Mouse (Mus musculus) induced T-regulatory cell, adult 2 months (primary cell): ENCODE measurements around the gene Gfi1b.

Experiments used
- DNase-seq: peaks from one replicate; pipeline ENCODE4 v3.0.0-alpha.2; 2012; ENCODE audit warnings: low read depth

Gfi1b gene

DNA sequence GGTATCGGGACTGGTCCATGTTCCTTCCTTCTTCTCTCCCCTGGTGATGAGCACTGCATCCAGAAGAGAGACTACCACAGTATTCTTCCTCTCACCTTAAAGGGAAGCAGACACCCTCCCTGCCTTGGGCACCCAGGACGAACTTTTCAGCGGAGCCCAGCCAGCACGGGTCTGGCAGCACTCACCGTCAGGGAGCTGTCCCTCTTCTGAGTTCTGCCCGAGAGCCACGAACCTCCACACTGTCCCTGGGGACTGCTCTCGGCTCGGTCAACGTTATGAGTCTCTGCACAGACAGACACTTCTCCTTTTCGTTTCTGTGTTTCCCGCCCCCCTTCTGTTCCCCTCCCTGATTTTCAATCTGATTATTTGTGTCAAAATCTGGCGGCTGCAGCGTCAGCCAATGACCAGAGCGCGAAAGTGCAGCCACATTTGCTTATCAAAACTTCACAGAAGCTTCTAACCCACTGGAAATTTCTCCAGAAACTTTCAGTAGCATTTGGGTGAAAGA lies at the start of gene Gfi1b:
Gfi1b (minus strand) TSS at position 319 of the 508 bp plus-strand sequence.
- no peak for DNase-seq

DNA sequence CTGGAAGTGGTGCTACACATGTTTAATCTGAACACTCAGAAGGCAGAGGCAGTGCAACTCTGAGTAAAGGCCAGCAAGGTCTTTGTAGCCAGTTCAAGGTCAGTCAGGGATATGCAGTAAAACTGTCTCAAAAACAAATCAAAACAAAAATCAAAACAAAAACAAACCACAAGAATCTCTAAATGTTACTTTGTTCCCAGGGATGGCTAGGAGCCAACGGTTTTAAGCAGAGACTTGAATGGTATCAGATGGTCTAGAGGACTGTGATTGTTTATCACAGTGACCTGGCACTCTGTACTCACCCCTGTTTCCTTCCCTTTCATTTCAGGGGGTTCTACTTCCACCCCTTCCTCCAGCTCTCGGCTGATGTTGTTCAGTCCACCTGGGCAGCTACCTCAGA lies 49.7 kb upstream of the Gfi1b start:
- DNase-seq = no peak

DNA sequence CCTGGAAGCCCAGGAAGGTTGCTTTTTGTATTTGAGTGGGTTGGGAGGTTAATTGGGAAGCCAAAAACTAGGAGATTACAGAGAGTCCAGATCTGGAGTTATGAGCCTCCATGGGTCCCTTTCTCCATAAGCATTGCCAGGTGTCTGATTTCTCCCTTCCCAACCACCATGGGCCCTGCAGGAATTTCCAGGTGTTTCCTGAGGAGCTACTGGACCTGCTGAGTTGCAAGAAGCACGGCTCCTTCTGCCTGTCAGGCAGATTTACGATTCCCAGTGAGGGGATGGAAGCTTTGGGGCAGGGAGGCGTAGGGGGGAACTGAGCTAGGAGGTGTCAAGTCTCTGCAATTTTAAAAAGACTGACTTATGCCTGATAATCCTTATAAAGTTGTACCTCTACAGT lies 44.0 kb upstream of the Gfi1b start:
- DNase-seq = no peak

GRCm38 (mm10) chr2:28662891-28663290 lies 41.1 kb upstream of the Gfi1b start:
- DNase-seq = no peak

GRCm38 (mm10) chr2:28656216-28656615 lies 34.4 kb upstream of the Gfi1b start:
- DNase-seq = no peak

- DNase-seq = peak; percentile 50
Observed at GRCm38 (mm10) chr2:28654295-28654694, 32.5 kb upstream of the Gfi1b start.

DNA sequence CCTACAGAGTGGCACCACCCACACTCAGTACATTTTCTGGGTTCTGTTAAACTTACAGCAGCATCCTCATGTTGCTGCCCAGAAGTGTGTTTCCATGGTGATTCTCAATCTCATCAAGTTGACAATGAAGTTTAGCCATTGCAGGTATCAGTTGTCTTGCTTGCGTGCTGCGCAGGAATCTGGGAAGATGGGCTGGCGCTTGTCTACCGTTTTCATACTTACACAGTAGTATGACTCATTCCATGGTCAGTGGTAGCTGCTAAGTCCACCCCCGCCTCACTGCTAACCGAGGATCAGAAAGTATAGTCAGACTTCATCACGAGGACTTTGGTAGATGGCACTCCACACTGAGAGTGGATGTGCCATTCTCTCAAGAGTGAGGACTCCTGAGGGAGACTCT lies 31.6 kb upstream of the Gfi1b start:
- no peak for DNase-seq

- no peak for DNase-seq
Observed at GRCm38 (mm10) chr2:28650526-28650925, 28.7 kb upstream of the Gfi1b start.

DNA sequence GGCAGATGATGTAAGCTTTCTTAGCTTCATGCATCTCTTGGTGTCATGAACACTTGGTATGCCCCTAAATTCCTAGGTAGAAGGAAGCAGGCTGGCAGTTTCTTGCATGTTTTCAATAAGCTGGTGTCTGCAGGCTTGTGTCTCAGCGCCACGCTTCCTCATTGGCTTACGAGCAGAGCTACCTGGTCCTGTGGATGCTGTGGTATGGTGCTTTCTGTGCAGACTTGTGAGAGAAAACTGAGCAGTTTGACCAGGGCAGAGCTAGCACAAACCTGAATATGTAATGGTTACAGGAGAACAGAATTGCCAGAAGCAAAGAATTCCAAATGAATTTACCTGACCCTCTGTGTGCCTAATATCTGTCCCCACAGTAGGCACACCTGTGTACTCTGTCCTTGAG lies 21.3 kb upstream of the Gfi1b start:
- DNase-seq = no peak

GRCm38 (mm10) chr2:28641435-28641941 lies 19.7 kb upstream of the Gfi1b start:
- peak; percentile 46 for DNase-seq

DNA sequence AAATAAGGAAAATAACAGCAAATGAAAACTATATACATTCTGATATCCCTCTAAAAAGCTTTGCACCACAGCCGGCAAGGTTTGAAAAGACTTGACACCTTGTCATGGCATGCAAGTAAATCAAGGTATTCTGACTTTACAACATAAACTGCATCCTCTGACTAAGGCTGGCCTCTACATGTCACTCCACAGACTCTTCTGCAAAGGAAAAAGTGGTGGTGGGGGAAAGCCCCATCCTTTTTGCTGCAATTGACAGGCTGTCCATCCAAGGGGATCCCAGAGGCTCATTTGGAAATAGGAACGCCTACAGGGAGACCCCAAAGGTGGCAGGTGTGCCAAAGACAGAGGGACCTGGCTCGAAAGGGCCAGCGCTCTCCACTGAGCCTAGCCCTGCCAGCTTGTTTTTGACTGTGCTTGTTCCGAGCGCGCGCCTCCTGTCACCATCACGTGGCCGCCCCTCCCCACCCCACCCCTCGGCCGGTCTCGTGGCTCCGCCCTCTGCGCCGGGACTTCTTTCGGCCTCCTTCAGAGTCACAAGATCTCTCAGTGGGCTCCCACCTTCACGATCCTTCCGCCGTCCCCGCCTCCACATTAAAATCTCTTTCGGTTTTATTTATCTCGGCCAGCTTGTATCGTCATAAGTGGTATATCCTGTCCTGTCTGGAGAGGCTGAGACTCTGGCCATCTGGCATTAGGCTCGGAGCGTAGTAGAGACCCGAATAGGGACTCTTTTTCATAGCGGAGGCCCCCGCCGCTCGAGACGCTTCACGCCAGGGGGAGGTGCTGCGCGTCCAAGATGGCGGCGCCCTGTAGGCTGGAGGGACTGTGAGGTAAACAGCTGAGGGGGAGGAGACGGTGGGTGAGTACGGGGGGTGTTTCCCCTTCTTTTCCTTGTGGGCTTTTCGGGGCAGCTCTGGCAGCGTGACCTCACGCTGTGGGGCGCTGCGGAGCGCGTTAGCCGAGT lies 19.0 kb upstream of the Gfi1b start, which contains the start of gene Tsc1:
Tsc1 (plus strand) TSS at position 768 of the 964 bp plus-strand sequence.
- peak; percentile 98 for DNase-seq

- peak; percentile 71 for DNase-seq
Observed at GRCm38 (mm10) chr2:28639794-28640193, 18.0 kb upstream of the Gfi1b start.

- peak; percentile 12 for DNase-seq
Observed at GRCm38 (mm10) chr2:28638886-28639285, 17.1 kb upstream of the Gfi1b start.

- DNase-seq = peak; percentile 19
Observed at GRCm38 (mm10) chr2:28638352-28638751, 16.6 kb upstream of the Gfi1b start.

DNA sequence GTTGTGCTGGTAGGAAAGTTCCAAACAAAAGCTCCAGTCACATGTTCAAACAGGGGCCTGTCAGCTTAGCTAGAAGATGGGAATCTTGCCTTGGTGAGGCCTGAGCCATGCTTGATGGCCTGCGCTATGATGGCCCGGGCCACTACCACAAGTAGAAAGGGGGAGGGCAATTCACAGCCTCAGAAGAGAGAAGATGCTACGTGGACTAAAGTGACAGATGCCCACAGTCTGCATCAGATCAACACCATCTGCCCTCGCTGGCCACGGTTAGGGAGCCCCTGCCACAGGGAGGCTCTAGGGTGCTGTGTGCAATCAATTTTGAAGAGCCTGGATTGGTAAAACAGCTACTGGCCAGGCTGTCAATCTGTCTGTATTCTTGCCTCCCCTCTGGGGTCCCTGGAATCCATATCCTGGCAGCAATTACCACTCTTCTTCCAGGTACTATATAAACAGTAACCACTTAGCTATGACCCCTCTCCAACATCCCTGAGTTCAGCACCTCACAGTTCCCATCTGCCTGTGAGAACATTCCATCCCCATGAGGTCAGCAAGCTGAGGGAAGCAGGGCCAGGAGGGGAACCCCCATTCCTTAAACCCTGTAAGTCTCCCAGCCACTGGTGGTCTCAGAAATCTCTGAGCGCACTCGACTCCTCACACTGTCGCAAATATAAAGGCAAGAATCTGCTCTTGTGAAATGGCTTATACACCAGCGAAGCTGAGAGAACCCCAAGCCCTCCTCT lies 15.5 kb upstream of the Gfi1b start:
- DNase-seq = no peak

DNA sequence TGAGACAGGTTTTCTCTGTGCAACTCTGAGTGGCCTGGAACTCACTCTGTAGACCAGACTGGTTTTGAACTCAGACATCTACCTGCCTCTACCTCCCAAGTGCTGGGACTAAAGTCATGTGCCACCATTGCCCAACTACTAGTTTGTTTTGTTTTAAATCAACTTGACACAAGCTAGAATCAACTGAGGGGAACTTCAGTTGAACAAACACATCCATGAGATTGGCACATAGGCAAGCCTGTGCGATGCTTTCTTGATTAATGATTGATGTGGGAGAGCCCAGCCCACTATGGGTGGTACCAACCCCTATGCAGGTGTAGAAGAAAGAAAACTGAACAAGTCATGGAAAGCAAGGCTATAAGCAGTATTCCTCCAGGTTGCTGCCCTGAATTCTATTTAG lies 13.4 kb upstream of the Gfi1b start:
- no peak for DNase-seq

DNA sequence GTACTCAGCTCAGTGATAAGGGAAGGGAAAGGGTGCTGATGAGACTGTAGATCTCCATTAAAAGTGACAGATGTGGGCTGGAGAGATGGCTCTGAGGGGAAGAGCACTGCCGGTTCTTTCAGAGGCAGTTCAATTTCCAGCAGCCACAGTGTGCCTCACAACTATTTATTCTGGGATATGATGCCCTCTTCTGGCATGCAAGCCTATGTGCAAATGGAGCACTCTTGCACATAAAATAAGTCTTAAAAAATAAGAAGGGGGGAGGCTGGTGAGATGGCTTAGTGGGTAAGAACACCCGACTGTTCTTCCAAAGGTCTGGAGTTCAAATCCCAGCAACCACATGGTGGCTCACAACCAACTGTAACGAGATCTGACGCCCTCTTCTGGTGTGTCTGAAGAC lies 11.4 kb upstream of the Gfi1b start:
- DNase-seq = no peak

GRCm38 (mm10) chr2:28632626-28633025 lies 10.8 kb upstream of the Gfi1b start:
- no peak for DNase-seq

- DNase-seq = no peak
Observed at GRCm38 (mm10) chr2:28629911-28630381, 8.2 kb upstream of the Gfi1b start.

DNA sequence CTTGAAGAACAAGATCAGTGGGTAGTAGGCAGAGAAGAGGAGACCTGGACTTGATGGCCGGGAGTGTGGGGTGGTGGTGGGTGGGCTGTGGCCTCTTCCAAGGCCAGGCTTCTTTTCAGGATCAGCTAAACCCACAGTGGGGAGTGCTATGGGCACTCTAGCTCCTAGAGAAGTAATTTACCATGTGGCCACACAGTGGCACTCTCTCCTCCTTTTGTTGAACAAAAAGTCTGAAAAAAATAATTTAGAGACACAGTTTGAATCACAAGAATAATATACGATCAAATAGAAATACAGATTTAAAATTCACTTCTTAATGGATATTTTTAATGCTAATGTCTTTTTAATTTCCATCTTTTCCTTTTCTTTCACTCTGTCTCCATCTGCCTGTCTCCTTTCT lies 6.3 kb upstream of the Gfi1b start:
- DNase-seq = no peak

- no peak for DNase-seq
Observed at GRCm38 (mm10) chr2:28626038-28626437, 4.3 kb upstream of the Gfi1b start.

- DNase-seq = peak; percentile 38
Observed at GRCm38 (mm10) chr2:28624870-28625269, 3.1 kb upstream of the Gfi1b start.
